Mouse (Mus musculus) kidney, adult 2 months (tissue): Measurements from ENCODE around the gene Cks1brt. TPM values are rescaled to one million over a fixed set of nuclear protein-coding genes. Genes with fewer than 3 reads are reported as not detected.
A peak's percentile ranks its signal among the peaks of the same experiment; 100 is the strongest.
"Not testable (repeated sequence)": the region's sequence is repeated elsewhere in the genome, so short reads cannot be mapped to it uniquely, and the experiment has no call there.

ENCODE experiments used
- DNase-seq: peaks from one replicate; pipeline ENCODE4 v3.0.0; 2021
- H3K27ac ChIP-seq: fragments of 200-500 bp; 2 replicates; pipeline ENCODE4 v1.5.1; 2012; ENCODE audit warnings: low read depth, low read length, control low read depth, inconsistent platforms; ENCODE audit not compliant: insufficient read depth
- H3K27me3 ChIP-seq: fragments of 200-500 bp; replicated peaks from 2 replicates; pipeline ENCODE4 v1.6.1; 2012; ENCODE audit warnings: mild to moderate bottlenecking, moderate library complexity, low read length, inconsistent platforms; ENCODE audit not compliant: control insufficient read depth, insufficient read depth
- H3K36me3 ChIP-seq: fragments of 200-500 bp; 2 replicates; pipeline ENCODE4 v1.6.1; 2012; ENCODE audit warnings: mild to moderate bottlenecking, moderate library complexity, low read length, inconsistent platforms; ENCODE audit not compliant: control insufficient read depth, insufficient read depth
- H3K4me1 ChIP-seq: fragments of 200-500 bp; 2 replicates; pipeline ENCODE4 v1.6.1; 2011; ENCODE audit warnings: low read length; ENCODE audit not compliant: control insufficient read depth, insufficient read depth
- H3K4me3 ChIP-seq: fragments of 200-500 bp; 2 replicates; pipeline ENCODE4 v1.5.1; 2011; ENCODE audit warnings: mild to moderate bottlenecking, low read depth, low read length, control low read depth; ENCODE audit not compliant: insufficient read depth
- CTCF ChIP-seq: fragments of 200-500 bp; conservative IDR thresholded peaks from 2 replicates; pipeline ENCODE4 v1.5.1; 2011; ENCODE audit warnings: low read depth, mild to moderate bottlenecking, control low read depth, low read length, moderate library complexity, mixed read lengths; ENCODE audit not compliant: insufficient read depth, insufficient read length
- POLR2A ChIP-seq: fragments of 200-500 bp; IDR thresholded peaks from one replicate; pipeline ENCODE4 v1.6.1; 2011; ENCODE audit warnings: low read depth, low read length, control low read depth
- WGBS: fragments of 180-500 bp; shearing (Covaris S2); methylation state at CpG from one replicate; pipeline ENCODE4 v1.1.7; 2018; 5-methylcytosine and 5-hydroxymethylcytosine counted together
- polyA plus RNA-seq: library from polyadenylated mRNA; depleted of rRNA; stranded (reverse); fragments of >200 nt; gene quantifications from 2 replicates; pipeline ENCODE4 v1.2.3, GENCODE M21; 2012

Cks1brt gene
- polyA plus RNA-seq, 1 experiment: not detected

DNA sequence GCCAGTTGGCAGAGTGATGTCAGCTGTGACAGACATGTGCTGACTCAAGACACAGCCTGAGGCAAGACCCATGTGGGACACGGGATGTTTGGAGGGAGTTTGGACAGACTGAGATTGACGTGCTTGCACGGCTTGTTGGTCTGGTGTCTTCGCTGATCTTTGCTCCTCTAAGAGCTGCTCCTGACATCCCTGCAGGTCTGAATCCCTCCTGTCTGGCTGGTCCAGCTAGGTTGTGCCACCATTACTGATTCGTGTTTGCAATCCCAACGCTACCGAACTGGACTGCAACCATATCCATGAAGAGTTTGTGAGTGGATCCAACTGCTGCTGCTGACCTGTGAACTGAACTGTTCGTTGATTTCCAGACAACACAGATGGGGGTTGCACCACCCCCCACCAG, 28.0 kb upstream of the Cks1brt start:
- H3K36me3 ChIP-seq: no peaks in the 10 kb centered on the region
- no peak for DNase-seq
- H3K4me1 ChIP-seq: peaks cover 5% of the 10 kb centered on the region
- no peak overlapping the region for H3K27ac ChIP-seq
- no peak for TF ChIP-seq CTCF
- TF ChIP-seq POLR2A: no peak
- 92% methylated on average over 8 of the region's 8 CpGs for WGBS
- no peaks in the 10 kb centered on the region for H3K27me3 ChIP-seq
- no peak overlapping the region for H3K4me3 ChIP-seq

DNA sequence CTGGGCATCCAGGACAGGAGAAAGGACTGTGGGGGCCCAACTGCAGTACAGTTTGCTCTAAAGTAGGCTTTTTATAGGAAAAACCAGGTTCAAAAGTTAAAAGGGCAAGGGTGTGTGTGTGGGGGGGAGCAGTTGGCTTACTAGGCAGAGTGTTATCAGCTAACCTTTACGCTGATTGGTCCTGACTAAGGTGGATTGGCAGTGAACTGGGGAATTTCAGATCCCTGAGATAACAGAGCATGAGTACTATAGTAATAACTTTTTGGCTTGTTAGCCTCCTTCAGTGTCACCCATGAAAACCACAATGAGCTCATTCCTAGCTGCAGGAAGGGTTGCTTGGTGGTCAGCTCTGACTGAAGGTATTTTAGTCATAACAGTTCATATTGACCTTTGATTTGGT, 19.4 kb upstream of the Cks1brt start:
- WGBS: 87% methylated on average over 1 of the region's 1 CpGs
- no peaks in the 10 kb centered on the region for H3K27me3 ChIP-seq
- H3K36me3 ChIP-seq: no peaks in the 10 kb centered on the region
- no peaks in the 10 kb centered on the region for H3K4me1 ChIP-seq
- no peak overlapping the region for H3K4me3 ChIP-seq
- DNase-seq: no peak
- TF ChIP-seq POLR2A (no peak), CTCF (no peak)
- H3K27ac ChIP-seq: peak overlapping the region; percentile 38; the same call in 1 of the 2 replicates

DNA sequence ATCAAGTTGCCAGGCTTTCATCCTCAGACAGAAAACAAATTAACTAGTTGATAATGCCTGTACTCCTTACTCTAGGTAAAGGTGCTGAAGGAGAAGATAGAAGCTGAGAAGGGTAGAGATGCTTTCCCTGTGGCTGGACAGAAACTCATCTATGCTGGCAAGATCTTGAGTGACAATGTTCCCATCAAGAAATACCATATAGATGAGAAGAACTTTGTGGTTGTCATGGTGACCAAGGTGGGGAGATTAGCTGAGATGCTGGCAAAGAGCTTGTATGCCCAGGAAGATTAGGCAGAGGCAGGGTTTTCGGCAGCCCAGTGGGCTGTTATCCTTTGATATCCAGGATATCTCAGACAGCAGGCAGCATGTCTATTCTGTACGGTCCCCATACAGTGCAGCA, 16.0 kb upstream of the Cks1brt start:
- not testable (repeated sequence) for DNase-seq, H3K27ac ChIP-seq, H3K4me1 ChIP-seq, H3K27me3 ChIP-seq, H3K4me3 ChIP-seq, H3K36me3 ChIP-seq
- 100% methylated on average over 2 of the region's 2 CpGs for WGBS

DNA sequence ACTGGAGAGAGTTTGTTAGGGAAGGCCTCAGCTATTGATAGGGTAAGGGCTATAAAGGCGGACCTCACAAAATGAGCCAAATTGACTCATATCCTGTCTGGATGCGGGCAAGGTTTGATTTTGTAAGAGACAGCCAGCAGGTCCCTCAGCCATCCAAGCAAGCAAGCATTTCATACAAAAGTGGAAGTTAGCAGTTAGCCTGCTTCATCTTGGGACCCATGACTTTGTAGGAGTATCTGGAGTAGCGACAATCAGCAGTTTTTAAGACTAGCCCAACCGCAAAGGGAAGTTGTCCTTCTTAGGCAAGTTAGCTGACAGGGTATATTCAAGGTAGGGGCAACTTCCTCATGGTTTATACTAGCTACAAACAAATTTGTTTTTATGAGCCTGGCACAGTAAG, 9.2 kb upstream of the Cks1brt start:
- 94% methylated on average over 4 of the region's 4 CpGs for WGBS
- Histone ChIP-seq H3K4me3 (no peak overlapping the region), H3K4me1 (no peaks in the 10 kb centered on the region), H3K27ac (no peak overlapping the region), H3K27me3 (no peaks in the 10 kb centered on the region), H3K36me3 (no peaks in the 10 kb centered on the region)
- peak; percentile 19 for DNase-seq
- TF ChIP-seq CTCF: no peak
- no peak for TF ChIP-seq POLR2A

DNA sequence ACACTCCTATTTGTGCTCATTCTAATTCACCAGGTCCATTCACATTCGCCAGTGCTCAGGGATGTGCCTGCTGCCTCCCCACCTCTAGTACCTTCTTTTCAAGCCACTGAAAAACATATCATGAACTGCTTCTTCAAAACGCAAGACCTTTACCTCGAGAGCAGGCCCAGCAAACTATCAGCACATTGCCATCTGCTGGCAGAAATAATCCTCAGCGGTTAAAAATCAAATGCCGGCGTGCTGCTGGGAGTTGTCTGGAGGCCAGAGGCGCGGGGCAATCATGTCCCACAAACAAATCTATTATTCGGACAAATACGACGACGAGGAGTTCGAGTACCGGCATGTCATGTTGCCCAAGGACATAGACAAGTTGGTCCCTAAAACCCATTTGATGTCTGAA, 19.6 kb downstream of the Cks1brt start:
- Histone ChIP-seq H3K4me3 (no peak overlapping the region), H3K36me3 (no peaks in the 10 kb centered on the region), H3K4me1 (no peaks in the 10 kb centered on the region), H3K27ac (no peak overlapping the region), H3K27me3 (no peaks in the 10 kb centered on the region)
- 21% methylated on average over 14 of the region's 14 CpGs for WGBS
- TF ChIP-seq CTCF: peak; percentile 68
- no peak for TF ChIP-seq POLR2A
- peak; percentile 69 for DNase-seq

DNA sequence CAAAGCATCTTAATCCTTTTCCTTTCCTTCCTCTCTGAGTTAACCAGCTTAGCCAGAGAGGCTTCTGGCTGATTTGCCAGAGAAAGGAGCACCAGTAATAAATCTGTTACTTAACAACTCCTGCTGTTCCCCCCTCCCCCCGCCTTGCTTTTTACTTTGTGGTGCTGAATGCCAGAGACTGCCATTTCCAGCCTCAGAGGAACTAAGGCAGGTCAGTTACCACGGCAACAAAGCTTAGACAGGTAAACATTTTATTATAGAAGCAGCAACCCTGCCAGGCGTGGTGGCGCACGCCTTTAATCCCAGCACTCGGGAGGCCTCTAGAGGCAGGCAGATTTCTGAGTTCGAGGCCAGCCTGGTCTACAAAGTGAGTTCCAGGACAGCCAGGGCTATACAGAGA, 24.2 kb downstream of the Cks1brt start:
- no peaks in the 10 kb centered on the region for H3K27me3 ChIP-seq
- no peaks in the 10 kb centered on the region for H3K36me3 ChIP-seq
- H3K4me1 ChIP-seq: no peaks in the 10 kb centered on the region
- DNase-seq: no peak
- no peak overlapping the region for H3K27ac ChIP-seq
- TF ChIP-seq POLR2A (no peak), CTCF (no peak)
- H3K4me3 ChIP-seq: no peak overlapping the region
- WGBS: 46% methylated on average over 7 of the region's 7 CpGs

DNA sequence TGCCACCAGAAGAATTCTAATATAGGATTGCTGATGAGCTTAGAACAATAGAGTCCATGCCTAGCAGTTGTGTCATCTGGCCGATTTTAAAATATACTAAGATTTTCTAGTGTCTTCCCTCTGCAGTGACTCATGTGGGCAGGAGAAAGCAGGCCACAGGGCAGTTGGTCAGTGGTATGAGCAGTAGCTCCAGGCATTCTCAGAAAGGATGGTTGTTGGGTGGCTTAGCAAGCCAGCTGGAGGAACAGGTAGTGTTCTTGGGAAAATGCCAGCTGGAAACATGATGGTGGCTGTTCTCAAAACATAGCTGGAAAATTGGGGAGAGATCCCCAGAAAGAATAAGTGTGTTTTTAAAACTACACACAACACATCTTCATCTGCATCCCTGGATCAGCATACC, 40.6 kb downstream of the Cks1brt start:
- H3K27ac ChIP-seq: no peak overlapping the region

DNA sequence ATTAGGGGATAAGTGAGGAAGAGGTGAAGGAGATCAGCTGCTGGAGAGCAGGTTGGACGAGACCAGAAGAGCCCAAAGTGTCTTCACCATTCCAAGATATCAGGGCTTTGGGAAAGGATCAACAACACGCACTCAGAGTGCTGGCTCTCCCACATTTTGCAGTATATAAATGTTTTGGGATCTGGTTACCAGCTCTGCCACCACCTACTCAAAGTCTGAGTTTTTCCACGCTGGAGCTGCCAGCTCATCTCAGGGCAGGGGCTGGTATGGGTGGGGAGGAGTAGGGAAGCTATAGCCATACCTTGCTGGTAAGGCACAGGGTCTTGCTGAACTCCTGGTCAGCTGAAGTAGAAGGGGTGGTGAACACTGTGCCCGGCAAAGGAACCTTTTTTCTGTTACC, 68.5 kb downstream of the Cks1brt start:
- H3K27ac ChIP-seq: no peak overlapping the region
- no peak overlapping the region for H3K4me3 ChIP-seq
- H3K27me3 ChIP-seq: no peaks in the 10 kb centered on the region
- TF ChIP-seq POLR2A (no peak), CTCF (no peak)
- H3K4me1 ChIP-seq: no peaks in the 10 kb centered on the region
- no peak for DNase-seq
- no peaks in the 10 kb centered on the region for H3K36me3 ChIP-seq
- WGBS: 70% methylated on average over 4 of the region's 4 CpGs

More for the DNA sequence above, 40.6 kb downstream of the Cks1brt start:
- Histone ChIP-seq H3K4me3 (no peak overlapping the region), H3K27me3 (no peaks in the 10 kb centered on the region), H3K36me3 (no peaks in the 10 kb centered on the region), H3K4me1 (no peaks in the 10 kb centered on the region)
- TF ChIP-seq POLR2A (no peak), CTCF (no peak)
- 95% methylated on average over 1 of the region's 1 CpGs for WGBS
- DNase-seq: no peak
